Mouse (Mus musculus) liver, adult 2 months (tissue): ENCODE measurements around the gene Gm20388.

Experiments used
- CTCF ChIP-seq: fragments of 200-500 bp; IDR thresholded peaks from 2 replicates; pipeline ENCODE4 v1.5.1; 2011; ENCODE audit warnings: low read depth, low read length, control low read depth
- POLR2A ChIP-seq: fragments of 200-500 bp; IDR thresholded peaks from 2 replicates; pipeline ENCODE4 v1.6.1; 2011; ENCODE audit warnings: low read length, control low read depth; ENCODE audit not compliant: insufficient read depth; ENCODE audit errors: extremely low read depth

GRCm38 (mm10) chr8:120572534-120572933 is 661.9 kb downstream of the Gm20388 start:
- TF ChIP-seq CTCF = no peak
- TF ChIP-seq POLR2A = no peak
